Mouse (Mus musculus) hindbrain, embryonic 16.5 days (tissue): Measurements from ENCODE around the gene Gnai3. TPM values are rescaled to one million over a fixed set of nuclear protein-coding genes. Genes with fewer than 3 reads are reported as not detected.
A peak's percentile ranks its signal among the peaks of the same experiment; 100 is the strongest.

Source experiments
- ATAC-seq: fragments of 200-750 bp; cut with Nextera tagmentation; 2 replicates; pipeline ENCODE4 v1.8.0; 2017; ENCODE audit warnings: moderate TSS enrichment, moderate library complexity
- H3K27ac ChIP-seq: fragments of 300-500 bp; sonication (generic); 2 replicates; pipeline ENCODE4 v1.5.1; 2014; ENCODE audit warnings: low read depth, mild to moderate bottlenecking, control low read depth, low read length, moderate library complexity
- H3K27me3 ChIP-seq: fragments of 300-500 bp; sonication (generic); replicated peaks from 2 replicates; pipeline ENCODE4 v1.6.1; 2014; ENCODE audit warnings: low read length; ENCODE audit not compliant: control insufficient read depth, insufficient read depth
- H3K36me3 ChIP-seq: fragments of 300-500 bp; sonication (generic); 2 replicates; pipeline ENCODE4 v1.6.1; 2014; ENCODE audit warnings: mild to moderate bottlenecking, low read length, moderate library complexity, mixed read lengths; ENCODE audit not compliant: control insufficient read depth, insufficient read depth
- H3K4me1 ChIP-seq: fragments of 300-500 bp; sonication (generic); 2 replicates; pipeline ENCODE4 v1.6.1; 2014; ENCODE audit warnings: low read depth, low read length; ENCODE audit not compliant: control insufficient read depth, insufficient read depth
- H3K4me2 ChIP-seq: fragments of 300-500 bp; sonication (generic); 2 replicates; pipeline ENCODE4 v1.6.1; 2014; ENCODE audit warnings: mild to moderate bottlenecking, low read length, control low read depth, moderate library complexity
- H3K4me3 ChIP-seq: fragments of 300-500 bp; sonication (generic); 2 replicates; pipeline ENCODE4 v1.5.1; 2014; ENCODE audit warnings: mild to moderate bottlenecking, low read length, control low read depth, moderate library complexity
- H3K9ac ChIP-seq: fragments of 300-500 bp; sonication (generic); 2 replicates; pipeline ENCODE4 v1.6.1; 2014; ENCODE audit warnings: low read depth, mild to moderate bottlenecking, control low read depth, low read length, moderate library complexity
- H3K9me3 ChIP-seq: fragments of 300-500 bp; sonication (generic); 2 replicates; pipeline ENCODE4 v1.6.1; 2014; ENCODE audit warnings: mild to moderate bottlenecking, low read length, moderate library complexity; ENCODE audit not compliant: control insufficient read depth
- WGBS: fragments of 180-500 bp; shearing (Covaris S2); extraction: QIAGEN DNeasy Blood & Tissue Kit; methylation state at CpG from one replicate; pipeline ENCODE4 v1.1.7; 2014; 5-methylcytosine and 5-hydroxymethylcytosine counted together
- polyA plus RNA-seq: library from polyadenylated mRNA; unstranded; fragments of >200 nt; fragmentation: Nextera tagmentation; extraction: Ambion mirVana; gene quantifications from 2 replicates; pipeline ENCODE4 v1.2.1, GENCODE M21; 2015

Gnai3 gene
- polyA plus RNA-seq, 1 experiment from 2014 or later: 116 TPM

- no peaks in the 10 kb centered on the region for H3K36me3 ChIP-seq
- H3K9ac ChIP-seq: peak overlapping the region; percentile 13; the same call in 1 of the 2 replicates
- H3K4me1 ChIP-seq: peaks cover 27% of the 10 kb centered on the region
- peak; percentile 23 for ATAC-seq
- peak overlapping the region; percentile 46; the same call in 1 of the 2 replicates for H3K27ac ChIP-seq
- no peak overlapping the region for H3K4me2 ChIP-seq
- no peaks in the 10 kb centered on the region for H3K9me3 ChIP-seq
- no peaks in the 10 kb centered on the region for H3K27me3 ChIP-seq
- WGBS: 26% methylated on average over 10 of the region's 10 CpGs
- no peak overlapping the region for H3K4me3 ChIP-seq
Measured at GRCm38 (mm10) chr3:108165532-108166315, 19.8 kb upstream of the Gnai3 start.

GRCm38 (mm10) chr3:108164807-108165206 is 18.9 kb upstream of the Gnai3 start:
- peak; percentile 79 for ATAC-seq
- 9% methylated on average over 9 of the region's 9 CpGs for WGBS

GRCm38 (mm10) chr3:108164091-108164490 is 18.1 kb upstream of the Gnai3 start:
- Histone ChIP-seq H3K9me3 (no peaks in the 10 kb centered on the region), H3K36me3 (no peaks in the 10 kb centered on the region), H3K9ac (0 out of 2 replicates have a peak overlapping the region, but pooled peaks have one; percentile 14), H3K4me3 (no peak overlapping the region), H3K27ac (no peak overlapping the region), H3K4me1 (peaks cover 27% of the 10 kb centered on the region), H3K4me2 (no peak overlapping the region), H3K27me3 (no peaks in the 10 kb centered on the region)
- 74% methylated on average over 5 of the region's 5 CpGs for WGBS
- ATAC-seq: no peak

More at GRCm38 (mm10) chr3:108164807-108165206, 18.9 kb upstream of the Gnai3 start:
- H3K36me3 ChIP-seq: no peaks in the 10 kb centered on the region
- no peaks in the 10 kb centered on the region for H3K27me3 ChIP-seq
- 0 out of 2 replicates have a peak overlapping the region, but pooled peaks have one; percentile 4 for H3K9ac ChIP-seq
- no peak overlapping the region for H3K27ac ChIP-seq
- no peaks in the 10 kb centered on the region for H3K9me3 ChIP-seq
- H3K4me3 ChIP-seq: peak overlapping the region; percentile 21; the same call in 1 of the 2 replicates
- peak overlapping the region; percentile 48 for H3K4me2 ChIP-seq
- H3K4me1 ChIP-seq: peaks cover 27% of the 10 kb centered on the region

- Histone ChIP-seq H3K4me1 (peaks cover 11% of the 10 kb centered on the region), H3K27ac (peak overlapping the region; percentile 59), H3K27me3 (no peaks in the 10 kb centered on the region), H3K36me3 (no peaks in the 10 kb centered on the region), H3K9ac (peak overlapping the region; percentile 45), H3K9me3 (no peaks in the 10 kb centered on the region), H3K4me3 (no peak overlapping the region), H3K4me2 (no peak overlapping the region)
- ATAC-seq: peak; percentile 32; the same call in 1 of the 2 replicates
- WGBS: 40% methylated on average over 9 of the region's 9 CpGs
Measured at GRCm38 (mm10) chr3:108158383-108159037, 12.6 kb upstream of the Gnai3 start.

- Histone ChIP-seq H3K27ac (peak within 1 kb of the TSS; percentile 18), H3K36me3 (no peaks in the 10 kb centered on the region), H3K4me3 (peak within 1 kb of the TSS; percentile 37), H3K4me2 (peak within 1 kb of the TSS; percentile 64), H3K9me3 (no peaks in the 10 kb centered on the region), H3K9ac (peak within 1 kb of the TSS; percentile 64), H3K4me1 (peaks cover 11% of the 10 kb centered on the region), H3K27me3 (no peaks in the 10 kb centered on the region)
- peak; percentile 76 for ATAC-seq
- WGBS: 35% methylated on average over 4 of the region's 4 CpGs
Measured at GRCm38 (mm10) chr3:108154656-108155055, 8.7 kb upstream of the Gnai3 start, which contains the start of gene Gpr61. Gene Gpr61 (minus strand): TSS chr3:108154882.

- WGBS: 75% methylated on average over 3 of the region's 3 CpGs
- H3K4me3 ChIP-seq: no peak overlapping the region
- H3K9me3 ChIP-seq: no peaks in the 10 kb centered on the region
Measured at GRCm38 (mm10) chr3:108152290-108152689, 6.3 kb upstream of the Gnai3 start.

GRCm38 (mm10) chr3:108147386-108148235 is 1.7 kb upstream of the Gnai3 start:
- Histone ChIP-seq H3K4me3 (no peak overlapping the region), H3K36me3 (no peaks in the 10 kb centered on the region), H3K4me1 (peaks cover 16% of the 10 kb centered on the region), H3K9me3 (no peaks in the 10 kb centered on the region), H3K9ac (no peak overlapping the region), H3K4me2 (no peak overlapping the region), H3K27me3 (no peaks in the 10 kb centered on the region), H3K27ac (no peak overlapping the region)
- ATAC-seq: peak; percentile 50
- WGBS: 66% methylated on average over 11 of the region's 11 CpGs

More at GRCm38 (mm10) chr3:108152290-108152689, 6.3 kb upstream of the Gnai3 start:
- H3K36me3 ChIP-seq: no peaks in the 10 kb centered on the region
- H3K4me1 ChIP-seq: peaks cover 4% of the 10 kb centered on the region; the same call in 1 of the 2 replicates
- no peak for ATAC-seq
- H3K27ac ChIP-seq: no peak overlapping the region
- H3K4me2 ChIP-seq: no peak overlapping the region
- no peak overlapping the region for H3K9ac ChIP-seq
- H3K27me3 ChIP-seq: no peaks in the 10 kb centered on the region

- H3K9ac ChIP-seq: peak overlapping the region; percentile 88
- WGBS: 63% methylated on average over 5 of the region's 5 CpGs
- peak overlapping the region; percentile 75 for H3K4me2 ChIP-seq
- peak overlapping the region; percentile 90 for H3K27ac ChIP-seq
- H3K4me3 ChIP-seq: peak overlapping the region; percentile 76
- H3K27me3 ChIP-seq: no peaks in the 10 kb centered on the region
- ATAC-seq: no peak
- H3K36me3 ChIP-seq: no peaks in the 10 kb centered on the region
- peaks cover 16% of the 10 kb centered on the region for H3K4me1 ChIP-seq
- H3K9me3 ChIP-seq: no peaks in the 10 kb centered on the region
Measured at GRCm38 (mm10) chr3:108146671-108147070, 725 bp upstream of the Gnai3 start.
